Mouse (Mus musculus) bone marrow, adult 2 months (tissue): ENCODE results near the gene Hist1h2bh. TPM values are rescaled to one million over a fixed set of nuclear protein-coding genes. Genes with fewer than 3 reads are reported as not detected.
"Not testable (repeated sequence)": the region's sequence is repeated elsewhere in the genome, so short reads cannot be mapped to it uniquely, and the experiment has no call there.

Experiments used
- H3K27ac ChIP-seq: fragments of 200-500 bp; 2 replicates; pipeline ENCODE4 v1.5.1; 2012; ENCODE audit warnings: low read depth, mild to moderate bottlenecking, control low read depth, inconsistent platforms, low read length; ENCODE audit not compliant: control insufficient read depth, poor library complexity, insufficient read depth
- H3K4me1 ChIP-seq: fragments of 200-500 bp; 2 replicates; pipeline ENCODE4 v1.6.1; 2011; ENCODE audit warnings: low read length; ENCODE audit not compliant: control insufficient read depth, insufficient read depth
- H3K4me3 ChIP-seq: fragments of 200-500 bp; replicated peaks from 2 replicates; pipeline ENCODE3; 2011; ENCODE audit warnings: mild to moderate bottlenecking, low read depth, low read length, control low read depth; ENCODE audit not compliant: control insufficient read depth
- CTCF ChIP-seq: fragments of 200-500 bp; IDR thresholded peaks from 2 replicates; pipeline ENCODE4 v1.5.1; 2011; ENCODE audit warnings: low read length, control low read depth; ENCODE audit not compliant: control insufficient read depth, insufficient read depth
- POLR2A ChIP-seq: fragments of 200-500 bp; IDR thresholded peaks from 2 replicates; pipeline ENCODE4 v1.6.1; 2011; ENCODE audit warnings: low read depth, mild to moderate bottlenecking, control low read depth, low read length, borderline replicate concordance; ENCODE audit not compliant: control insufficient read depth
- WGBS: fragments of 180-500 bp; shearing (Covaris S2); methylation state at CpG from one replicate; pipeline ENCODE4 v1.1.7; 2018; 5-methylcytosine and 5-hydroxymethylcytosine counted together
- polyA plus RNA-seq: library from polyadenylated mRNA; stranded (reverse); fragments of >200 nt; gene quantifications from 2 replicates; pipeline ENCODE4 v1.2.4, GENCODE M21; 2011; ENCODE audit warnings: low replicate concordance; ENCODE audit not compliant: missing spikeins, insufficient read depth, insufficient read length

Gene Hist1h2bh
- polyA plus RNA-seq, 1 experiment: 11.4 TPM

DNA sequence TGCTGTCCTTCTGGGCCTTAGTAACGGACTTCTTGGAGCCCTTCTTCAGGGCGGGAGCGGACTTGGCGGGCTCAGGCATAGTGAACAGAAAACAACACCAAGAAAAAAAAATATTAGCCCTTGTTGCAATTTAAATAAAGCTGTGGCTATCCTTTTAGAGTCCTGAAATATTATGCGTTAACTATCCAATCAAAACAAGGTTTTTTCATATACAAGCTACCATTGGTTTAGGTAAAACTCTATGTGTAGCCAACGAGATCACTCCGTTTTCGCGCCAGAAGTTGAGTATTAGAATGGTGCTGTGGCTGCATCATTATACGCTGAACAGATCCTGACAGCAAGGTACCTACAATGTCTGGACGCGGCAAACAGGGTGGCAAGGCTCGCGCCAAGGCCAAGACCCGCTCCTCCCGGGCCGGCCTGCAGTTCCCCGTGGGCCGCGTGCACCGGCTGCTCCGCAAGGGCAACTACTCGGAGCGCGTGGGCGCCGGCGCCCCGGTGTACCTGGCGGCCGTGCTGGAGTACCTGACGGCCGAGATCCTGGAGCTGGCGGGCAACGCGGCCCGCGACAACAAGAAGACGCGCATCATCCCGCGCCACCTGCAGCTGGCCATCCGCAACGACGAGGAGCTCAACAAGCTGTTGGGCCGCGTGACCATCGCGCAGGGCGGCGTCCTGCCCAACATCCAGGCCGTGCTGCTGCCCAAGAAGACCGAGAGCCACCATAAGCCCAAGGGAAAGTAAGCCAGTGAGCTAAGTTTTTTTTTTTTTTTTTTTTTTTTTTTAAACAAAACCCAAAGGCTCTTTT, 9.4 kb downstream of the Hist1h2bh start, which contains the start of gene Hist1h2af:
Hist1h2af (plus strand) TSS at position 347 of the 808 bp plus-strand sequence.
- H3K4me1 ChIP-seq: not testable (repeated sequence)
- WGBS: under 1% methylated on average over 33 of the region's 53 CpGs
- peak; percentile 90; the same call in 1 of the 2 replicates for TF ChIP-seq POLR2A

DNA sequence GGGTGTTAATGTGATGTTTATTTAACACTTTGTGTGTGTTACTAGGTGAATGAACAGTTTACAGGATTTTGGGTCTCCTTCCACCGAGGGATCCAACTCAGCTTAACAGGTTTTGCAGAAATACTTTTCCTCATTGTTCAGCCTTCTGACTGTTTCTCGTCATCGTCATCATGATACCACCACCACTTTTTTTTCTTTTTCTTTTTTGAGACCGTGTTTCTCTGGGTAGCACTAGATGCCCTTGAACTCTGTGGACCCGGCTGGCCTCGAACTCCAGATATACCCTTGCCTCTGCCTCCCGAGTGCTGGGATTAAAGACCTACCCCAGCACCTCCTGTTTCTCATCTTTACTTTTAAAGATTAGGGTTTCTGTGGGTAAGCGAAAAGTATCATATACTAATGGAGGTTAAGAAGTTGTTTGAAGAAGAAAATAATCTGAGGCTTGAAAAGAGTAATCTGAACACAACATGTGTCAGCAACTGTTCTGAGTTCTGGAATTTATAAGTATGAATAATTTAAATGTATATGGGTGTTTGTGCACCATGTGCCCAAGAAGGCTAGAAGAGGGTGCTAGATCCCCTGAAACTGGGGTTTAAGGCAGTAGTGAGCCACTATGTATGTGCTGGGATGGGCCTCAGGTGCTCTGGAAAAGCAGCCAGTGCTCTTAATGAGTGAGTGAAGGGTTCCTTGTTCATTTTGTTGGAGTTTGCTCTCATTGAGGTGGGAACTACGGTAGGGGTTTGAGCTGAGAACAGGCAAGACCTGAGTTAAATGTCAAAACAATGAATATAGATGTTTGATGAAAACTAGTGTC, 10.7 kb downstream of the Hist1h2bh start:
- Histone ChIP-seq H3K27ac (peak overlapping the region; percentile 90), H3K4me3 (peak overlapping the region; percentile 44), H3K4me1 (peaks cover 1% of the 10 kb centered on the region; the same call in 1 of the 2 replicates)
- WGBS: 21% methylated on average over 9 of the region's 9 CpGs
- TF ChIP-seq CTCF (no peak), POLR2A (no peak)

More for the DNA sequence above, 9.4 kb downstream of the Hist1h2bh start, which contains the start of gene Hist1h2af:
- H3K4me3 ChIP-seq: peak within 1 kb of the TSS; percentile 69
- peak within 1 kb of the TSS; percentile 92 for H3K27ac ChIP-seq

DNA sequence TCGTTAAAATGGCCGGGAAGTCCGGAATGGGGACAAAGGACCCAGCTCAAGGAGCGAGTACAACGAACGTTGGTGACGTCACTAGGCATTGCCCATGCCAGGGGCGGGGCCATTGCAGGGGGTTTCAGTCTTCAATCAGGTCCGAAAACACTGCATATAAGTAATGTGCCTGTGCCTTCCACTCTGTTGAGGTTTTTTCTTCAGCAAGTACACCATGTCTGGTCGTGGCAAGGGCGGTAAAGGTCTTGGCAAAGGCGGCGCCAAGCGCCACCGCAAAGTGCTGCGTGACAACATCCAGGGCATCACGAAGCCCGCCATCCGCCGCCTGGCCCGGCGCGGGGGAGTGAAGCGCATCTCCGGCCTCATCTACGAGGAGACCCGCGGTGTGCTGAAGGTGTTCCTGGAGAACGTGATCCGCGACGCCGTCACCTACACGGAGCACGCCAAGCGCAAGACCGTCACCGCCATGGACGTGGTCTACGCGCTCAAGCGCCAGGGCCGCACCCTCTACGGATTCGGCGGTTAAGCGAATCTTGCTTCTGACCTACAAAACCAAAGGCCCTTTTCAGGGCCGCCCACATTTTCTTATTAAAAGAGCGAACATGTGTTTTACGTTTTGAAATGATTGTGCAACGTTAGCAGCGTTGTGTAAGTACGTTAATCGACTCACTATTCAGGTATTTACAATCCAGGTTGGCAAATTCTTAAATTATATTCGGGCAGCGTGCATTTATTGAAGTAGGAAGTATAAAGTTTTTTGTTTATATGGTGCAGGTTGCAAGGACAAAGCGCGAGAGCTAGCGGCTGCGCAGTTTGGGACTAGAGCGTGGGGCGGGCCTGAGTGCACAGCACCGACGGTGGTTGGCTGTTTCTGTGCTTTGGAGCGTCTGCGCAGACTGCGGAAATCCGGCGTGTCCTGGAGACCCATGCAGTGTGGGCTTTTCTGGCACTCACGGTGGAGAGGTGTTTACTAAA, 12.0 kb downstream of the Hist1h2bh start, which contains the start of gene Hist1h4h:
Hist1h4h (plus strand) TSS at position 150 of the 975 bp plus-strand sequence.
- Histone ChIP-seq H3K4me3 (peak within 1 kb of the TSS; percentile 68), H3K4me1 (peaks cover 1% of the 10 kb centered on the region; the same call in 1 of the 2 replicates), H3K27ac (peak within 1 kb of the TSS; percentile 96)
- no peak for TF ChIP-seq CTCF
- peak; percentile 100 for TF ChIP-seq POLR2A
- WGBS: under 1% methylated on average over 62 of the region's 70 CpGs

DNA sequence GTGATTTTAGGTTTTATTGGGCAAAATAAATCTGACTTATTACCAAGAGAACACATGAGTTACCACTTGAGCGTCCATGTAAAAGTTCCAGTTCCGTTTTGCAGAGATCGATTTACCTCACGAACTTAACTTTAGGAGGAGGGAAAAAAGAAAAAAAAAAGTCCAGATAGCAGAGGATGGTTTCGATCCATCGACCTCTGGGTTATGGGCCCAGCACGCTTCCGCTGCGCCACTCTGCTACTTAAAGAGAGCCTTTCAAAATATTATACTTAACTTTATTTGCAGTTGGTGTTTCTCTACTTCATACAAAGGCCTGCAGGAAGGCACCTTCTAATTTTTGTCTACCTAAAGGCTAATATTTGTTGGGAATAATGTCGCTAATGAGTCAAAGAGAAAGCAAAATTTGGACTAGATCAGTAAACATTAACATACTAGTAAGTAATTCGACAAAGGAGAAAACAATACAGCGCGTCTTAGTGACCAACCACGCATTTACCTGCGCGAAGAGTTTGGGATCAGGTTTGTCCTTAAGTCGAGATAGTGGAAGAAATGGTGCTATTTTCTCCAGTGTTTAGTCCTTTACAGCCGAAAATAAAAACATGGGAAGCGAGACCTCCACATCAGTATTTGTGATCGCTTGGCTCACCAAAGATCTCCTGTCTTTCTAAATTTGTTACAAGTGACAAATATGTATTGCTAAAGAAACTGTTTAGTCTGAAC, 12.9 kb downstream of the Hist1h2bh start:
- under 1% methylated on average over 20 of the region's 20 CpGs for WGBS
- Histone ChIP-seq H3K27ac (peak overlapping the region; percentile 96), H3K4me1 (peaks cover 1% of the 10 kb centered on the region; the same call in 1 of the 2 replicates), H3K4me3 (peak overlapping the region; percentile 68)
- TF ChIP-seq POLR2A: no peak
- no peak for TF ChIP-seq CTCF

DNA sequence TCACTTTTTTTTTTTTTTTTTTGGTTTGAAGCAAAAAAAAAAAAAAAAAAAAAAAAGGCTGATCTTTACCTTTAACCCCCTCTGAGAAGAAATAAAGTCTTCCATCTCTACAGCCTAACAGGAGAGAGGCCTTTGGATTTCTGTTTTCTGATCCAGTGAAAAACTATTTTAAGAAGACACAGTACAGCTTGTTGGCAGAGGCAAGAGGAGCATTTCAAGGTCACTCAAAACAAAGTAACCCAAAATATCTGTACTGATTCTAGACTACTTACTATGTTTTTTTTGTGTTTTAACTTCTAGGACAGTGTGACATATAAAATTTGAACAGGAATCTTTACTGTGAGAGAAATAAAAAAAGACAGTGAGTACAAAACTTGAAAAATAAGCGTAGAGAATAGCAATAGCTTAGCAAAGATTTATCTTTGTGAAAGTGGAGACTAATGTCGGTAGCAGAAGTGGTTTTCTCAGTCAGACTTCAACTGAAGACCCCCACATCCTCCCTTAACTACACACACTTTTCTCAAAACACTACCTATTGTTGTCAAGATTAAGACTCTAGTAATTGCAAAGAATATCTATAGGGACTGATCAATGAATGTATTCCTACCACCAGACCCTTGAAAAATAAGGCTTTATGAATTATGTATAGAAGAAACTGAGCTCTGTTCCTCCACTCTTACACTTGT, 13.6 kb downstream of the Hist1h2bh start:
- no peak for TF ChIP-seq CTCF
- no peak for TF ChIP-seq POLR2A
- WGBS: 24% methylated on average over 2 of the region's 2 CpGs
- H3K4me1 ChIP-seq: peaks cover 1% of the 10 kb centered on the region; the same call in 1 of the 2 replicates
- H3K4me3 ChIP-seq: no peak overlapping the region
- no peak overlapping the region for H3K27ac ChIP-seq

DNA sequence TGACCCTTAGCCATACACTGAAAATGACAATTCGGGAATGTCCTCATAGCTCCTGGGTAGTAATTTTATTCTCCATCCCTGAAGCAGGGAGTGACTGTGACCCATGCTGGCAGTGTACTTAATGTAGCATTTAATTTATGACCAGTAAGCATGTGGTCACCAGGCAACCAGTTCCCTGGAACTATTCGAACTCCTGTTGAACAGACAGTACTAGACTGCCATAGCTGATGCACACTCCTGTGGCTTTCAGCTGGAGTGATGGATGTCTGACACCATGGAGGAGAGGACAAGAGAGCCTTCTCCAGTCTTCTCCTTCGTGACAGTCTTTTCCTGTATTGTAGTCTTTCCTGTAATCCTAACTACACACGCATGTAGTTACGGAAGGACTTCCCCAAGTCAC, 14.2 kb downstream of the Hist1h2bh start:
- no peak overlapping the region for H3K4me3 ChIP-seq
- WGBS: 77% methylated on average over 5 of the region's 5 CpGs
- TF ChIP-seq CTCF (no peak), POLR2A (no peak)
- no peak overlapping the region for H3K27ac ChIP-seq
- peaks cover 1% of the 10 kb centered on the region; the same call in 1 of the 2 replicates for H3K4me1 ChIP-seq

DNA sequence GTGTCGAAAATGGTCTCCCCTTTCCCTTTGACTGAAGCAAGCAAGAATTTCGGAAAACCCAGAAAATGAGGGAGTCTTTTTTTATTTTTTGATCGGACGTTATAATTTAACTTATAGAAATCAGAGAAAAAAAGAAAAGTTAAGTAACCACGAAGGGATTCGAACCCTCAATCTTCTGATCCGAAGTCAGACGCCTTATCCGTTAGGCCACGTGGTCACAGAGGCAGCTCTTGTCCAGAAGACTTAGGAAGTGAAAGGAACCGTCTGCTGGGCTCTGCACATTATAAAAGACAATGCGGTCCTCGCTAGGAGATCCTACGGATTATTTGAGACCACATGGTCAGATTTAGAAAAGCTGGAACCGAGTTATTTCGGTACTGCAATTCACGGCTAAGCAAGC, 16.9 kb downstream of the Hist1h2bh start:
- TF ChIP-seq CTCF (no peak), POLR2A (no peak)
- WGBS: under 1% methylated on average over 17 of the region's 17 CpGs
- H3K27ac ChIP-seq: no peak overlapping the region
- peak overlapping the region; percentile 26 for H3K4me3 ChIP-seq
- no peaks in the 10 kb centered on the region; the same call in 1 of the 2 replicates for H3K4me1 ChIP-seq
